Mouse (Mus musculus) CH12.LX (cell line): ENCODE results near the gene Ntrk3. TPM values are rescaled to one million over a fixed set of nuclear protein-coding genes. Genes with fewer than 3 reads are reported as not detected.

ENCODE experiments used
- DNase-seq: peaks from one replicate; pipeline ENCODE4 v3.0.0-alpha.2; 2013; ENCODE audit errors: extremely low read depth
- H3K27ac ChIP-seq: 2 replicates; pipeline ENCODE4 v1.5.1; 2012; ENCODE audit warnings: low read depth, mild to moderate bottlenecking, control low read depth, moderate library complexity; ENCODE audit not compliant: insufficient read depth
- H3K27me3 ChIP-seq: replicated peaks from 2 replicates; pipeline ENCODE3; 2012; ENCODE audit warnings: inconsistent platforms
- H3K36me3 ChIP-seq, 2 experiments: replicated peaks in 1 of 2; 2 replicates each; pipeline versions ENCODE3 to v1.6.1; 2012; ENCODE audit warnings: inconsistent platforms in 1 of 2, low read length in 1 of 2, mild to moderate bottlenecking in 1 of 2, mixed read lengths in 1 of 2, moderate library complexity in 1 of 2; ENCODE audit not compliant: control insufficient read depth in 1 of 2, insufficient read depth in 1 of 2
- H3K4me1 ChIP-seq, 2 experiments: 2 replicates each; pipeline ENCODE4 v1.6.1; 2012; ENCODE audit warnings: inconsistent platforms in 1 of 2, moderate library complexity in 1 of 2; ENCODE audit not compliant: insufficient read depth in 2 of 2, control insufficient read depth in 1 of 2
- H3K4me2 ChIP-seq: 2 replicates; pipeline ENCODE4 v1.6.1; 2012; ENCODE audit warnings: low read depth, mild to moderate bottlenecking, control low read depth; ENCODE audit not compliant: poor library complexity, insufficient read depth, severe bottlenecking
- H3K4me3 ChIP-seq, 3 experiments: fragments of 150-350 bp in 1 of 3; sonication (generic) in 1 of 3; replicated peaks in 1 of 3; 2 replicates each; pipeline versions ENCODE3 to v1.5.1; 2011 to 2012; ENCODE audit warnings: low read depth in 2 of 3, low read length in 2 of 3, mild to moderate bottlenecking in 2 of 3, moderate library complexity in 2 of 3, control low read depth in 1 of 3, improper control_type of control experiment in 1 of 3, inconsistent platforms in 1 of 3, mixed read lengths in 1 of 3; ENCODE audit not compliant: poor library complexity in 1 of 3
- H3K79me2 ChIP-seq: replicated peaks from 2 replicates; pipeline ENCODE4 v1.6.1; 2012; ENCODE audit warnings: mild to moderate bottlenecking, moderate library complexity; ENCODE audit not compliant: control insufficient read depth, poor library complexity, insufficient read depth, severe bottlenecking; ENCODE audit errors: extremely low read depth
- H3K9ac ChIP-seq: 2 replicates; pipeline ENCODE4 v1.6.1; 2012; ENCODE audit warnings: low read depth, mild to moderate bottlenecking, control low read depth, moderate library complexity; ENCODE audit not compliant: insufficient read depth
- H3K9me3 ChIP-seq: replicated peaks from 2 replicates; pipeline ENCODE3; 2012; ENCODE audit warnings: low read length, inconsistent platforms, mixed read lengths
- CHD1 ChIP-seq: IDR thresholded peaks from 2 replicates; pipeline ENCODE4 v1.6.1; 2012; ENCODE audit warnings: low read depth, low read length, improper control_type of control experiment, inconsistent platforms
- CHD2 ChIP-seq: IDR thresholded peaks from 2 replicates; pipeline ENCODE4 v1.6.1; 2011; ENCODE audit warnings: low read length, improper control_type of control experiment
- E2F4 ChIP-seq: IDR thresholded peaks from 2 replicates; pipeline ENCODE4 v1.6.1; 2011; ENCODE audit warnings: low read depth, low read length, improper control_type of control experiment; ENCODE audit not compliant: insufficient replicate concordance
- ELF1 ChIP-seq: IDR thresholded peaks from 2 replicates; pipeline ENCODE4 v1.6.1; 2014; ENCODE audit warnings: low read depth, mild to moderate bottlenecking, inconsistent platforms, low read length, improper control_type of control experiment
- GABPA ChIP-seq: IDR thresholded peaks from 2 replicates; pipeline ENCODE4 v1.6.1; 2012; ENCODE audit warnings: low read depth, low read length, improper control_type of control experiment, inconsistent platforms; ENCODE audit not compliant: insufficient replicate concordance
- HCFC1 ChIP-seq: IDR thresholded peaks from 2 replicates; pipeline ENCODE4 v1.6.1; 2012; ENCODE audit warnings: low read depth, mild to moderate bottlenecking, inconsistent platforms, low read length, improper control_type of control experiment
- JUN ChIP-seq: IDR thresholded peaks from 2 replicates; pipeline ENCODE4 v1.6.1; 2011; ENCODE audit warnings: low read depth, mild to moderate bottlenecking, low read length, improper control_type of control experiment, moderate library complexity; ENCODE audit not compliant: insufficient read depth
- JUND ChIP-seq: conservative IDR thresholded peaks from 2 replicates; pipeline ENCODE4 v1.6.1; 2011; ENCODE audit warnings: low read depth, low read length, improper control_type of control experiment
- MAFK ChIP-seq: IDR thresholded peaks from 2 replicates; pipeline ENCODE4 v1.6.1; 2011; ENCODE audit warnings: low read length, improper control_type of control experiment; ENCODE audit not compliant: insufficient replicate concordance
- MAX ChIP-seq: IDR thresholded peaks from 2 replicates; pipeline ENCODE4 v1.6.1; 2011; ENCODE audit warnings: low read length, improper control_type of control experiment
- MYC ChIP-seq: IDR thresholded peaks from 2 replicates; pipeline ENCODE4 v1.6.1; 2011; ENCODE audit warnings: low read depth, mild to moderate bottlenecking, improper control_type of control experiment, low read length
- NELFE ChIP-seq: IDR thresholded peaks from 2 replicates; pipeline ENCODE4 v1.6.1; 2011; ENCODE audit warnings: low read depth, low read length, improper control_type of control experiment
- PAX5 ChIP-seq: IDR thresholded peaks from 2 replicates; pipeline ENCODE4 v1.6.1; 2012; ENCODE audit warnings: low read length, inconsistent platforms, mixed read lengths
- POLR2A ChIP-seq: IDR thresholded peaks from 2 replicates; pipeline ENCODE4 v1.6.1; 2011; ENCODE audit warnings: low read depth, mild to moderate bottlenecking, improper control_type of control experiment, low read length
- POLR2AphosphoS2 ChIP-seq: IDR thresholded peaks from 2 replicates; pipeline ENCODE4 v1.6.1; 2011; ENCODE audit warnings: low read depth, low read length, improper control_type of control experiment
- TCF12 ChIP-seq: IDR thresholded peaks from 2 replicates; pipeline ENCODE4 v1.6.1; 2014; ENCODE audit warnings: low read depth, mild to moderate bottlenecking, inconsistent platforms, low read length, improper control_type of control experiment
- dilution Hi-C: fragments of 300-500 bp; cut with MboI; formaldehyde crosslinking; loops from 2 replicates; pipeline ENCODE4 v1.14.3; 2020; ENCODE audit warnings: low sequenced_read_pairs; ENCODE audit not compliant: extremely low pct_unique_long_range_greater_than_20kb, extremely low pct_ligation_motif_present
- in situ Hi-C: fragments of 300-500 bp; cut with MboI; formaldehyde crosslinking; loops from 3 replicates; pipeline ENCODE4 v1.14.3; 2019; ENCODE audit warnings: low sequenced_read_pairs, low pct_ligation_motif_present, low pct_unique_long_range_greater_than_20kb, mixed read lengths
- polyA plus RNA-seq: library from polyadenylated mRNA; unstranded; fragments of >175 nt; gene quantifications from 2 replicates; pipeline ENCODE4 v1.2.1, GENCODE M21; 2012; ENCODE audit warnings: low read depth; ENCODE audit not compliant: insufficient read length
- total RNA-seq, 2 experiments: library from RNA; depleted of rRNA; stranded (reverse); fragments of 300-350 nt in 1 of 2; fragments of >200 nt in 1 of 2; gene quantifications; 2 replicates each; pipeline ENCODE4 v1.2.3; 2012 to 2014

Gene Ntrk3
- total and polyA plus RNA-seq, 3 experiments: 0.21 TPM; not detected in 2

GRCm38 (mm10) chr7:78326185-78326584 lies 411.6 kb downstream of the Ntrk3 start:
- no peaks in the 10 kb centered on the region for H3K36me3 ChIP-seq
- H3K27ac ChIP-seq: no peak overlapping the region
- H3K27me3 ChIP-seq: no peaks in the 10 kb centered on the region
- no peak for TF ChIP-seq MAFK
- H3K4me3 ChIP-seq: no peak overlapping the region
- H3K9me3 ChIP-seq: peaks cover 34% of the 10 kb centered on the region
- no peaks in the 10 kb centered on the region for H3K79me2 ChIP-seq
- in situ Hi-C loops (no loop called here), dilution Hi-C loops (no loop called here)
- H3K4me1 ChIP-seq: no peaks in the 10 kb centered on the region
- no peak overlapping the region for H3K9ac ChIP-seq
- H3K4me2 ChIP-seq: no peak overlapping the region
- no peak for DNase-seq

- dilution Hi-C loops: no loop called here
- Histone ChIP-seq H3K27ac (no peak overlapping the region), H3K4me2 (no peak overlapping the region), H3K27me3 (no peaks in the 10 kb centered on the region), H3K9ac (no peak overlapping the region), H3K79me2 (no peaks in the 10 kb centered on the region), H3K9me3 (peaks cover 52% of the 10 kb centered on the region), H3K36me3 (no peaks in the 10 kb centered on the region), H3K4me1 (no peaks in the 10 kb centered on the region), H3K4me3 (no peak overlapping the region)
- no peak for DNase-seq
- TF ChIP-seq TCF12 (no peak), PAX5 (no peak)
- in situ Hi-C loops: no loop called here
Observed at GRCm38 (mm10) chr7:78318640-78319039, 419.2 kb downstream of the Ntrk3 start.

- H3K4me1 ChIP-seq: no peaks in the 10 kb centered on the region
- H3K9me3 ChIP-seq: peaks cover 76% of the 10 kb centered on the region
- no peaks in the 10 kb centered on the region for H3K27me3 ChIP-seq
- dilution Hi-C loops (no loop called here), in situ Hi-C loops (no loop called here)
- H3K27ac ChIP-seq: no peak overlapping the region
- no peak for DNase-seq
- H3K4me2 ChIP-seq: no peak overlapping the region
- TF ChIP-seq ELF1 (no peak), POLR2AphosphoS2 (no peak)
- H3K9ac ChIP-seq: no peak overlapping the region
- H3K79me2 ChIP-seq: no peaks in the 10 kb centered on the region
- H3K4me3 ChIP-seq: no peak overlapping the region
- H3K36me3 ChIP-seq: no peaks in the 10 kb centered on the region
Observed at GRCm38 (mm10) chr7:78305770-78306169, 432.0 kb downstream of the Ntrk3 start.

GRCm38 (mm10) chr7:78305029-78305428 lies 432.8 kb downstream of the Ntrk3 start:
- TF ChIP-seq JUN (no peak), MAX (no peak), HCFC1 (no peak), NELFE (no peak), GABPA (no peak), CHD1 (no peak), MYC (no peak), JUND (no peak), E2F4 (no peak), POLR2A (no peak), CHD2 (no peak), POLR2AphosphoS2 (no peak), MAFK (no peak)
- H3K4me1 ChIP-seq: no peaks in the 10 kb centered on the region
- no peak for DNase-seq
- H3K4me3 ChIP-seq: no peak overlapping the region
- H3K4me2 ChIP-seq: no peak overlapping the region
- no peaks in the 10 kb centered on the region for H3K36me3 ChIP-seq
- in situ Hi-C loops (no loop called here), dilution Hi-C loops (no loop called here)
- H3K27me3 ChIP-seq: no peaks in the 10 kb centered on the region
- H3K9me3 ChIP-seq: peaks cover 75% of the 10 kb centered on the region
- H3K9ac ChIP-seq: no peak overlapping the region
- no peaks in the 10 kb centered on the region for H3K79me2 ChIP-seq
- H3K27ac ChIP-seq: no peak overlapping the region
